Mouse (Mus musculus): ENCODE data around the gene Nabp1.

Nabp1 gene

DNA sequence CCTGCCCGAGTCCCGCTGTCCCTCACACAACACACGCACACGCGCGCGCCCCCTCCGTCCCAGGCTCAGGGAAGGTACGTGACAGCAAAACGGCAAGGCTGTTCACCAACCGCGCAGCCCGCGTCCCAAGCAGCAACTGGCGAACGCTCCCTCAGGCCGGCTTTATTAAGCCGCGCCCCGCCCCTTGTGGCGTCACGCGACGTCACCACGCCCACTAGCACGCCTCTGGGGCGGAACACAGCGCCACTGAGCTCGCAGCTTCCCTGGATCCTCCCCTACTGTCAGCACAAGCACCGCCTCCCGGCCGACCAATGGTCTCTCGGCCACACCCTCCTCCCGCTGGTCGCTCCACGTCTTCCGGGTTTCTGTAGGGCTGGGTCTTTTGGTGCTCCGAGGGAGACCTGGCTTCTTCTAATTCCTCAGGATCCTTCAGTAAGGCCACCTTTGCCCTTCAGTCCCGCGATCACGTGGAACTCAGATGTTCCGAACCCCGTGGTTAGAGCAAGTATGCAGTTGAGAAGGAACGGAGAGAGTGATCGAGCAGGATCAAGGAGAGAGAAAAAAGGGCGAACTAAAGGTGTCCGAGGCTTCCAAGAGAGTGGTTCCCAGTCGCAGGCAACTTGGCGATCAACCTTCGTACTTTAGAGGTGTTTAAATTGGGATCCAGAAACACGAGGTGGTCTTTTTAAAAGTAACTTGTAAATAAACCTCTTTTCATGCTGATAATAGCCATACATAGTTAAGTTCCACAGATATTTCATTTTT lies at the start of gene Nabp1:
TSS of gene Nabp1 (minus strand) at position 164 of the 765 bp plus-strand sequence.
- peak; percentile 97 to 98 for DNase-seq (ENCODE audit: low spot score in 2 of 2)

DNA sequence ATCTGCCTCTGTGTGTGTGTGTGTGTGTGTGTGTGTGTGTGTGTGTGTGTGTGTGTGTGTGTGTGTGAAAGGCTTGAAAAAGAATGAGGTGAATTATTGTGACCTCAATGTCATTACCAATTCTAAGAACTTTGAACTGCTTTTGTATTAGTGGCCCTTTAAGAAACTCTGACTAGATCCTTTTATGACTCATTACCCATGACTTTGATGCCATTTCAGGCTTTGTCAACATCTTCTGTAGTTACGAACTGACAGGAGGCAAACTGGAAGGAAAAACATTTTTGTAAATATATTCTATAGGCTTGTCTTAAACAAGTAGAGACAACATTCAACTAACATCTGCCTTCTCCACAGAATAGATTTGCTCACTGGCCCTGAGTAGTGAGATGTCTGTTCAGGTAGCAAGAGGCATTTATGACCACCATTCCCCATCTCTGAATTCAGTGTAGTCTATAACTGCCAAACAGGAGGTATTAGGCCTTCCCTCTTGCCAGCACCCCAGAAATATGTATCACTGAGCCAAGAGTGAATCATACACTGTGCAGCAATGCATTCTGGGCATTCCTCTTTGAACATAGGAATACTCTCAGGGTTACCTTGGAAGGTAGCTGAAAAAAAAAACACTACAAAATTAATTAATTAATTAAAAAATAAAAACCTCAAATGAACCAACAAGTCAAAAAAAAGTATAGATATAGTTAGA lies 47.5 kb upstream of the Nabp1 start:
- DNase-seq (ENCODE audit: low spot score in 2 of 2): no peak

DNA sequence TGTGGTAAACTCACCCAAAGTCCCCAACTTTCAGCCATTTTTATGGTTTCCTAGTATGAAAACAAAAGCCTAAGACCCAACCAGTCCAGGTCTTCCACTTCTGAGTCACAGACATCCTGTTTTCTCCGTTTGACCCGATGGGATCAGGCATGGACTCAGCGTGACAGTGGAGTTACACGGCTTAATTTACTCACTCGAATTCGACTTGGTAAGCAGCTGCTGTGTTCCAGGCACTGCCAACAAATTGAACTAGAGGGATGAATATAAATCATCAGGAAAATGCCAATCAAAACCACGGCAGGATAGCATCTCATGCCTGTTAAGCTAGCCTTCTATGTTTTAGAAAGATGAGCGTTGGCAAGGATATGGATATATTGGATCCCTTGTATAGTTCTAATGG lies 43.4 kb upstream of the Nabp1 start:
- no peak for DNase-seq (ENCODE audit: low spot score in 2 of 2)

DNA sequence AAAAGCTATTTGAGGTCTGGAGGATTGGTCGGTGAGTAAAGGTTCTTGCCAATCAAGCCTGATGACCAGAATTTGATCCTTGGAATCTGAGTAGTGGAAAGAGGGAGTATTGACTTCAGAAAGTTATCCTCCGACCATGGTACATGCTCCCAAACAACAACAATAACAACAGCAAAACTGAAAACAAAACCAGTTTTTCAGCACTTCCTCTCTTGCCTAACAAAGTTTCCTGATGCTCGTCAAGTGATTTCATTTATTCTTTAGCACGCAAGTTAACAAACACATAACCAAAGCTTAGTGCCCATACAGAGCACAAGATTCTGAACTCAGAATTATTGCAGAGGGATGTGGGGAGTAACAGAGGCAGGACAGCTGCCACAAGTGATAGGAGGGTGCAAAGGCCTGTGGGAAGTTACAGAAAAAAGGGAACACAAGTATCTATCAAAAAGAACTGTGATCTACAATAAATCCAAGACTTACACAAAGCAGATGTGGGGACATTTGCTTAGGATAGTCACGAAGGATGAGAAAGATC lies 42.1 kb upstream of the Nabp1 start:
- DNase-seq (ENCODE audit: low spot score in 2 of 2): no peak

DNA sequence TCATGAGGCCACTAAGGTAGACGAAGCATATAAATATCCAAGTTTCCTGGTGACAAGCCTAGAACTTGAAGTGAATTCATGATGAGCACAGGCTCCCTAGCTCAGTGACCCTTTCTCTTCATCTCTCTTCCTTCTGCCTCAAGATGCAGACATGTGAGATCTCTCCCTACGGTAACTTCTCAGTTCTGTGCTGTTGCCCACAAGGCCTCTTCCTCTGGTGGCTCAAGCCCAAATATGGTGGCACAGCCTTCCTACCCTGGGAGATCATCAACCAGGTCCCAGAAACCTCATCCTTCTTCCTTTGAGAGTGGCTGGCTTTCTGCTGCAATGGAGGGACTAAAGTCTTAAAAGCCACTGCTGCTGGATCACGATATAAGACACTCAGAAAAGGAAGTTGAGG lies 40.9 kb upstream of the Nabp1 start:
- no peak for DNase-seq (ENCODE audit: low spot score in 2 of 2)

DNA sequence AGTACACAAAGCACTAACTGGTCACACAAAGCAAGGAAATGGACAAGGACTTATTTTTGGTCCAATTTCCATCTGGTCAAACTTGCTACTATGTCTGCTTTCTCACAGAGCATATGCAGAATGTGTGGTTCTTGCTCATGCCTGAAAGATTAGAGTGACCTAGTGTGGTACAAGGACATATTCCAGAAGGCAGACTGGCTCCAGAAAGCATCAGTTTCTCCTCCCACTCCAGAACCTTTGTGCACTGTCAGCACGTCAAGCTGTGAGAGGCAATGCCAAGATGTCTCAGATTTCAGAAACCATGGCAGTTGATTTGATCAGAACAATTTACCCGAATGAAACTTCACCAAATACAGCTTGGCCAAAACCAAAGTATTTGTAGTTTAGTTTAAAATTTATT lies 37.4 kb upstream of the Nabp1 start:
- no peak for DNase-seq (ENCODE audit: low spot score in 2 of 2)

DNA sequence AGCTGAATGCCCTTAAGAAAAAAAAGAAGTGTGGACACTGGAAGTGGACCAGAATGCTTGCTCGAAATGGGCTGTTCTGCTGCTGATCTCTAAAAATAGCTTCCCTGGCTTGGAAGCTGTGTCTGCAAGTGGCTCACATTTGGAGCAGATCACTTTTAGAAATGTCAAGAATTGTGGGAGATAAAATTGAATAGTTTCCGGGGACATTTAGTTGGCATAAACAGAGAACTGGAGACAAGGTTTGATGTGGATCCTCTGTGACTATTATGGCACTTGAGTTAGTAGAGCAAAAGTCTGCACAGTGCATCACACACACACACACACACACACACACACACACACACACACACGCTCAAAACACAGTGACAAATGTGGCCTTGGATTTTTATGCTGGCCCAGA lies 36.8 kb upstream of the Nabp1 start:
- DNase-seq (ENCODE audit: low spot score in 2 of 2): peak in 1 of 2 experiments; percentile 34

DNA sequence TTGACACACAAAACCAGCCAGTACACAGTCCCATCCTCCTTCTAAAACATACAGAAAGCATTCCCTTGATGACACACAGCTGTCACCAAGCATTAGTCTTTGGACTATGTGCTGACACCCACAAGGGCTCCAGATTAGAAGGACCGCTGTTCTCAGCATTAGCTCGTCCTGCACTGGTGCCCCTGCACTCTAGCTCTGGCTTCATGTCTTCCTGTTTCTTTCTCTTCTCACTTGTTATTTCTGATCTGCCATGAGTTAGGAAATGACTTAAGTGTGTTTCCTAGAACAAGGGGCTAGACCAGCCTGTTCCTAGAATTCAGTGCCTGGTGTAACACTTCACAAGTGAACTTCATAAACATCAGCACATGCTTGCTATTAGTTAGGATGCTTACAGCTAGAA lies 36.2 kb upstream of the Nabp1 start:
- DNase-seq (ENCODE audit: low spot score in 2 of 2): no peak

DNA sequence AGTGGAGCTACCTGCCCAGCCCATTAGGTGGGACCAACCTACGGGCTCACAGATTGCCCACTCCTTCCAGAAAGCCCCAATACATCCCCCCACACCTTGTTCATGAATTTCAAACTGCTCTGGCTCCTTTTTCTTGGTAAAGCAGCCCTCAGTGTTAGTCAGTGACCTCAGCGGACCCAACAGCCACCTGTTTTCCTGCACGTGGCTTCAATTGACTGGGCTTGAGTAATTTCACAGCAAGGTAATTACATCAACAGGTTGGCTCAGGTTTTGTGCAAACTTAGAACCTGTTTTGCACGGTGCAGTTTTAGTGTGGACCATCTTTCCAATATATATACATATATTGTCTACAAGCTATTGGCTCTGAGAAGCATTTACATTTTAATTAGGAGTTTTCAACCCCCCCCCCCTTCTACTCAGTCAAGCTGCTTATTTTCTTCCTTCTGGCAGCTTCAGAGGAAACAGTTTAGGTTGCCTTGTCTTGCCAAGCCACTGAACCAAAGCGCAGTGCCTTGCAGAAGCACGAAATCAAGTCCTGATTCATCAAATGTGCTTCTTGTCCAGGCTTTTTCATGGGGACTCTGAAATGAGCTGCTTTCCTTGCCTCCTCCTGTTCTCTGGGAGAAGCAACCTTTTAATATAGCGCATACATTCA lies 35.0 kb upstream of the Nabp1 start:
- DNase-seq (ENCODE audit: low spot score in 2 of 2): no peak

DNA sequence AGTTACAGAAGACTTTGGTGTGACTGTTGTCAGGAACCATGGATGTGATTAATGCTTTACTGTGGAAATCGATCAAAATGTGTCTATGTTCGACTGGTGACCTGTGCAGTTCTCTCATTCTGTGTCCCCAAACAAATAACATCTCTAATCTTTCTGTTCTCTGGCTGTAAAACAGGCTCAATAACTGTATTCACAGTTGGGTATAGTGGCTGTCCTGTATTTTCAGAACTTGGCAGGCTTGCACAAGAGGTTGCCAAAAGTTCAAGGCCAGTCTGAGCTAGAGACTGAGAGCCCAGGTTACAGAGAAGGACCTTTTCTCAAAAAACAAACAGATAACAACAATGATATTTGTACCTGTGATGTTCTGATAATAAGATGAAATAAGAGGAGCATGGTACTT lies 34.1 kb upstream of the Nabp1 start:
- no peak for DNase-seq (ENCODE audit: low spot score in 2 of 2)

DNA sequence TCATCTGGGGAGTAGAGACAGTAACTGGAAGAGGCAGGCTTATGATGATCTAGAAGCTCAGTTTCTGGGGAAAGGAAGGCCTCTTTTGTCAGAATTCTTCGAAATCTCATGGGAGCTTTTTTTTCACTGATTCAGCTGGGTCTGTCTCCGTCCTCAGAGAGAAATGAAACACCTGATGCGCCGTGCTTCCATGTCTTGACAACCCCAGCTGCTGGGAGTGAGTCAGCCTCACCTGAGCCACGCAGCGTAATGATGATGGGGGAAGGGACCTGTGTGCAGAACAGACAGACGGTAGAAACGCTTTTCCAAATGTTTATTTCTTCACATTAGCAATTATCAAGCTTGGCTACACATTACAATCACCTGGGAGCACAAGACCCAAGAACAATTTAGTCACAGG lies 31.6 kb upstream of the Nabp1 start:
- DNase-seq (ENCODE audit: low spot score in 2 of 2): no peak

DNA sequence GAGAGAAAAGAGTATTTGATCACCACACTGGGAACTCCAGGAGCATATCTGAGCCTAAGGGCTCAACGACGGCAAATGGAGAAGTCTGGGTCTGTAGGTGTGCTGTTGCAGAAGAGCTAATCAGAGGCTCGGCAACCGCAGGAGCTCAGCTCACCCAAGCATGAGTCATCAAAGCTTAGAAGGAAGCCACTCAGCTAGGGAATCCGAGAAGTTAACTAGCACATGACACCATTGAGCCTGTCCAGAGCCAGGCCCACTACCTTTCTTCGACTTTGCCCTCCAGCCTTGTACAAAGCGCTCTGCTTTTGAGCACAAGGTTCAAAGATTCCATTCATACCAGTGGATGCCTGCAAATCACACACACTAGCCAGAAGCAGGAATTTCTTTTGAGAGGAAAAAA lies 30.9 kb upstream of the Nabp1 start:
- DNase-seq (ENCODE audit: low spot score in 2 of 2): no peak

DNA sequence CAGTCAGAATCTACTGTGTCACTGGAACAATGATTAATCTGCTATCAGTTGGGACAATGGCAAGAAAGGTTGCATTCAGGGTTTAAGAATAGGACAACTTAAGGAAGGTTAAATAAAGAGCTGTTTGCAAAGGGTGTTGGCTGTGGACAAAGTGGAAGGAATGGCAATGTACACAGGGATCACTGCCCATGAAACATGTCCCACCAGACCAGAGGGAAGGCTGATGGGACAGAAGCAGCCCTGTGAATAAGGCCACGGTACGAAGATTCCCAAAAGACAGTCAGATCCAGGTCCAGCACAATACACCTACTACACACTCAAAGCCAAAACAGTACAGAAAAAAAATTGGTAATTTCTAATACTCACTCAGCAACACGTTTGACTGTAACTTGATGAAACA lies 30.3 kb upstream of the Nabp1 start:
- DNase-seq (ENCODE audit: low spot score in 2 of 2): no peak

DNA sequence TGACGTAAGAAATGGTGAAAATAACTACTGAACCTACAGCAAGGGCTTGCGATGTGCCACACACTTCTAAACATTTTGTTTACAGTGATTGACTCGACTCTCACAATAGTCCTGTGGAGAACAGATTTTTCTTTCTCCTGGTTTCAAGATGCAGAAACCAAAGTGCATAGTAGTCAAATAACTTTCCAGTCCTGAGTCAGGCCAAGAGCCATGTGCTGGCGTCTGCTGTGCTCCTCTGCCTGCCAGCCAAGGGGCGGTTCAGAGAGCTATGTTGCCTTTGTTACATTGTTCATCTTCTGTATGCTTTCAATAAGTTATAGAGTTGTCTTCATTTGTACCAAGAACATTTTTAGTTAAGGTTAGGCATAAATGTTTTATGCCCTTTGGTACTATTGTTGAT lies 29.2 kb upstream of the Nabp1 start:
- DNase-seq (ENCODE audit: low spot score in 2 of 2): no peak

DNA sequence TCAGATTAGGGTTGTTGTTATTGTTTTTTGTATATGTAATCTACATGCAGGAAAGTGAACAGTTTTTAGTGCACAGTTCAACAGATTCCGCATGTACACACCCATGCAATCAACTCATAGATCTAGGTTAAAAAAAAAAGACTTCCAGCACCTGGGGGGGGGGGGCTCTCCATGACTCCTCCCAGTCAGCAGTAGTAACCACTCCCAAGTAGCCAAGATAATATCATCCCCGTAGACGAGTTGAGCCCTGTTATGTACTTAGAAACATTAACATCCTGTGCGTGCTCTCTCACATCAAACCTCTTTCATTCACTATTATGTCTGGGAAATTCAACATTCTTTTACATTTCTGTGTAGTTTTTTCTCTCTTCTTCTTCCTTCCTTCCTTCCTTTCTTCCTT lies 28.0 kb upstream of the Nabp1 start:
- DNase-seq (ENCODE audit: low spot score in 2 of 2): no peak

DNA sequence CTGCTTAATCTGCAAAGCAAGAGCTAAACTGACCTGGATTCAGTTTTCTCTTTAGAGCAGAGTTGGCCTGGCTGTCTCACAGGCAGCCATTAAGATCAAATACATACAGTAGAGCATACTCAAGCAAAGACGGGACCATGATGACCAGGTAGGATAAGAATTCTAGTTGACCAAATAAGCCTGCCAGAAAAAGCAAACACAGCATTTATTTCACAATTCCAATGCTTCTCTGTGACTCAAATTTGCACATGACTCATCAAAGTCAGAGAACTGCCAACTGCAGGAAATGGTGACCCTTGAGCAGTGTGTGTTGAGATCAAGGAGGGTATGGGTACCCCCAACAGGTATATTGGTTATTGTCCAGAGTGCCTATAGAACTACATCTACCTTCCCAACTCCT lies 27.4 kb upstream of the Nabp1 start:
- DNase-seq (ENCODE audit: low spot score in 2 of 2): no peak

DNA sequence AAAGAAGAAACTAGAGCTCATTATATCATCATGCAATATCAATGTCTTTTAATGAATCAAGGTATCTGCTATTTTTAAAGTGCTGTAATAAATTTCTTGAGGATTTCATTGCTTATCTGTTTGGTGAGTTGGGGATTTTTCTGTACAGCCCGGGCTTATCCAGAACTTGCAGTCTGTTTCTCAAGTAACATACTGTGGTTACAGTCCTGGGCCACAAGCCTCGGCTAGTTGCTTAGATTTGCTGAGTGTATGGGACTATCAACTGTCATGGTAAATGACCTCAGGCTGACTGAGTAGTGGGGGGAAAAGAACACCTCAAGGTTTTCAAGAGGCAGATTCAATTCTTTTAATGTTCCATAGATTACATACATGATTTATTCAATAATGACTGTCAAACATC lies 24.8 kb upstream of the Nabp1 start:
- no peak for DNase-seq (ENCODE audit: low spot score in 2 of 2)

DNA sequence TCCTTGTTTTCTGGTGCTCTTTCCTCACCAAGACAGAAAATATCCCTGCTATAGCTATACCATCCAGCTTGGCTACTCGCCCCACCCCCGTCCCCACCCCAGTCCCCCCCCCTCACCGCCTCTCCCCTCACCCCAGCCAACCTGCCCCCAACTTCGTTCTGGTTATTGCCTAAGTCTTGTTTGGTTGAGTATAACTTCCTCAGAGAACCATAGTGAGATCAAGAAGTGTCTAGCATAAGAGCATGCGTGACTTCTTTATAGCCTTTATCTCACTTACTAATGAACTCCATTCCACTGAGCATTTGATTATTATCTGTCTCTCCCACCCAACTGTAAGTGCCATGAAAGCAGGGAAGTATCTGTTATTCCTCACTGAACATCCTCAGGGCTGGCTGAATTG lies 24.1 kb upstream of the Nabp1 start:
- no peak for DNase-seq (ENCODE audit: low spot score in 2 of 2)

DNA sequence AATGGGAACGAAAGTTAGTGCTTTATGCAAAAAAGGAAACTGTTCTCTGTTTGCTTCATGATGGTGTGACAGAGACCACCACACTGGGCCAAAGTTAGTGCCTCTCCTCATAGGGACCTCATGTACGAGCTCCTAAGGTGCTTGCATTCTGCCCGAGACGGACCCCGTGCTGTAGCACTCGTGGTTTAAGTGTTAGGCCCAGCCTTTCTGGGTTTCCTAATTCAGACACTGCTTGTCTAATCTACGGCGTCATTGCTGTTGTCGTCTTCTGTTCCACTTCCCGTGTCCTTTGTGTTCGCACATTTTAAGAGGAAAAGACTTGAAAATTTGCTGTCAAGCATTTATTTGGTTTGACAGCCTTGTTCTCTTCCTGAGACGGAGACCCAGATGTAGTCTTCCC lies 23.0 kb upstream of the Nabp1 start:
- no peak for DNase-seq (ENCODE audit: low spot score in 2 of 2)

DNA sequence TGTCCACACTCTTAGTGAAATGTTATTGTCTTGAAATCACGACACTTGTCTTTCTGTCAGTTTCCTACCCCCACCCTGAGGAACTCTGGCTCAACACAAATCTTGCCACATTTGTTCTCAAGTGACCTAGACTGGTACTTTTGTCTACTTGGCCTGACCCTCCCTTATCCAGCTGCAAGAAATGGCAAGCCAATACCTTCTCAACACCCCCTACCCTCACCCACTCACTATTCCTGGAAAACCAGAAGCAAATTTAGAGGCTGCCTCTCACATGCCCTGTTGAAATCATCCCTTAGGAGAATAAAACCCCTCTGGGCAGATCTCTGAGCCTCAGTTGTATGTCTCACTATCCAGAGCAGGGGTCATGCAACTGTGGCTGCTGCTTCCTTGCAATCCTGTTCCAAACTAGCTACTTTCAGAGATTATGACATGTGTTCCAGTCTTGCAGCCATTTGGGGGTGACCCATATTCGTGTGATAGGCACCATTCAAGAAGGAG lies 20.4 kb upstream of the Nabp1 start:
- no peak for DNase-seq (ENCODE audit: low spot score in 2 of 2)

DNA sequence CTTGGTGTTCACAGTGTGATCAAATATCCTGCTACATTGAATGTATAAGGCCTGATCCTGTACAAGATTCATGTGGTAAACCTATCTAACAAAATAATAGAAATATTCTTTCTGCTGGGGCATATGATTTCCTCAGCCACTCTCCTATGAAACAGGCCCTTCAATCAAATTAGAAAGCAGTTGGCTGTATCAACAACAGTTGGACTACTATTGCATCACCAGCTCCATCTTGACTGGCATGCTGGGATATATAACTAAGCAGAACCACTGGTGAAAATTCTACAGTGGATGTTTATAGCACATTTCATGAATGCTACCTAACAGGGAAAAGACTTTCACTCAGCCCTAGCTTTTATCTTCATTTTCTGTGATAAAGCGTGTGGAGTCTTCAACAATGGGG lies 17.9 kb upstream of the Nabp1 start:
- no peak for DNase-seq (ENCODE audit: low spot score in 2 of 2)

DNA sequence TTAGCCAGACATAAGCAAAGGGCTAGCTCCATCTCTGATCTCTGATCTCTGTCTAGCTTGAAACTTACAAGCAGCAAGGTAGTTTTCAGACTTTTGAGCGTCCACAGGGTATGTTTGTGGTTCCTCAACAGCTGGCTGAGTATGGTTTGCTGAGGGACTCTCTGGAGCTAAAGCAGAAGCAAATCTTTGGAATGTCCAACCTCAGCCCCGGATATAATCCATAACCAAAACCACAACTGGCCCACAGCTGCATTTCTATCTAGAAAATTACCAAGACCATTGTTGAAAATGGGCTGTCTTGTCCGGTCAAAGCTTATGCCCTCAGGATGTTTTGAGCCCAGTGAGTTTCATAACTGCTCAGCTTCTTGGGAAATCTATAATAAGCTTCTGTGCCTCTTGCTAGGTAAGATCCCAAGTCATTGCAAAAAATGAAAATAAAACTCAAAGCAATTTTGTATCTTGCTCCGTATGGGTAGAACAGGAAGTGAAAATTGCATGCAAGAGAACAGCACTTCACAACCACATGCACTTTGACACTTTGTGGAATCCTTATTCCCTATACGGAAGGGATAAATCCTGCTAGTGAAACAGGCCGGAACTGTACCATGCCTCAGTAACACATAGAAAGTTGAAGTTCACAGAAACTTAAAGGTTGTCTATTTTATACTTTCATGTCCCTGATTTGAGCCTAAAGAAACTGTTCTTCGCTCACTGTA lies 15.5 kb upstream of the Nabp1 start:
- DNase-seq (ENCODE audit: low spot score in 2 of 2): no peak

Data from right cerebral cortex, postnatal 36 days (tissue).